Mouse (Mus musculus) adrenal gland, postnatal 25 days (tissue): Measurements from ENCODE around the gene Fgfr2. TPM values are rescaled to one million over a fixed set of nuclear protein-coding genes. Genes with fewer than 3 reads are reported as not detected.

Experiments
- DNase-seq: peaks from one replicate; pipeline ENCODE4 v3.0.0; 2021; ENCODE audit warnings: mixed read lengths
- total RNA-seq: library from RNA; stranded (reverse); gene quantifications from 2 replicates; pipeline ENCODE4 v1.2.3, GENCODE M21; 2021

The Fgfr2 gene
- total RNA-seq, 1 experiment from 2014 or later, result 186 TPM

- DNase-seq, result no peak
These were observed 629.5 kb downstream of the Fgfr2 start for GRCm38 (mm10) chr7:132493632-132494031.

- no peak for DNase-seq
These were observed 631.2 kb downstream of the Fgfr2 start for GRCm38 (mm10) chr7:132491902-132492301.

GRCm38 (mm10) chr7:132487361-132487760 lies 635.8 kb downstream of the Fgfr2 start:
- no peak for DNase-seq

DNA sequence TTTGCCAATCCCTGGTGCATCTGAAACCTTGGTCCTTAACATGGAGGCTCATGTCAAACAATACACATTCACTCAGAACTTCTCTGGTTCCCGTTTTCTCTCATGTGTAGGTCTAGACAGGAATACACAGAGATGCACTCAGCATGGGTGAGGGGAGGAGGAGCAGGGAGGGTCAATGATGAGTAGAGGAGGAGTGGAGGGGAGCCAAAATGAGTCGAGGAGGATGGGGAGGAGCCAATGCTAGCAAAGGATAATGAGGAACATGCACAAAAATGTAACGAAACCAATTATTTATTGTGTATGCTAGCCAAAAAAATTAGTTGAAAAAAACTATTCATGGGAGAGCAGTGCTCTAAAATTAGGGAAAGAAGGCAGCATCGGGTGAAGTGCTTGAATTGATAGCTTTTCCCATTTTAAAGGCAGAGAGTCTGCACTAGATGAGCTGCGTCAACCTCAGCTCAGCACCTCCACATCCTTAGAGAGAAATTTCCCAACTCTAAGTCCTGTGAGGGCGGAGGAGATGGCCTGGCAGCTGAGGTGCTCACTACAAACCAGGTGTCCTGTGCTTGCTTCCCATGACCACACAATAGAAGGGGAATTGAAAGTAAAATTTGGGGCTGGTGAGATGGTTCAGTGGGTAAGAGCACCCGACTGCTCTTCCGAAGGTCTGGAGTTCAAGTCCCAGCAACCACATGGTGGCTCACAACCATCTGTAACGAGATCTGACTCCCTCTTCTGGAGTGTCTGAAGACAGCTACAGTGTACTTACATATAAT lies 636.6 kb downstream of the Fgfr2 start:
- no peak for DNase-seq

- DNase-seq, result no peak
These were observed 638.7 kb downstream of the Fgfr2 start for GRCm38 (mm10) chr7:132484424-132484823.

- no peak for DNase-seq
These were observed 642.3 kb downstream of the Fgfr2 start for GRCm38 (mm10) chr7:132480696-132481306.

GRCm38 (mm10) chr7:132478295-132478809 lies 644.8 kb downstream of the Fgfr2 start:
- no peak for DNase-seq

- no peak for DNase-seq
These were observed 645.4 kb downstream of the Fgfr2 start for GRCm38 (mm10) chr7:132477753-132478152.

DNA sequence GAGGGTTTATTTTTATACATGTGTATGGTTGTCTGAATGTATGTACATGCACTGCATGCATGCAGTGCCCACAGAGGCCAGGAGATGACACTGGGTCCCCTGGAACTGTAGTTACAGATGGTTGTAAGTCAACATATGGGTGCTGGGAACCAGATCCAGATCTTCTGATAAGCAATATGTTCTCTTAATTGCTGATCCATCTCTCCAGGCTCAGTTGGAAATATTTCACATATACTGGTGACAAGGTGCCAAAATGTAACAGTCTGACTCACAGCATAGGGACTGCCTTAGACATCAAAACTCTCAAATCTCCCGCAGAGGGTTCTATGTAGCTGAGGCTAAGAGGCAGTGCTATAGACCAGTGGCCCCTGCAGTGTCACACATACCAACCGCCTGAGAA lies 646.7 kb downstream of the Fgfr2 start:
- no peak for DNase-seq

GRCm38 (mm10) chr7:132475069-132475468 lies 648.1 kb downstream of the Fgfr2 start:
- peak; percentile 64 for DNase-seq

- DNase-seq, result peak; percentile 39
These were observed 651.8 kb downstream of the Fgfr2 start for GRCm38 (mm10) chr7:132471327-132471726.

DNA sequence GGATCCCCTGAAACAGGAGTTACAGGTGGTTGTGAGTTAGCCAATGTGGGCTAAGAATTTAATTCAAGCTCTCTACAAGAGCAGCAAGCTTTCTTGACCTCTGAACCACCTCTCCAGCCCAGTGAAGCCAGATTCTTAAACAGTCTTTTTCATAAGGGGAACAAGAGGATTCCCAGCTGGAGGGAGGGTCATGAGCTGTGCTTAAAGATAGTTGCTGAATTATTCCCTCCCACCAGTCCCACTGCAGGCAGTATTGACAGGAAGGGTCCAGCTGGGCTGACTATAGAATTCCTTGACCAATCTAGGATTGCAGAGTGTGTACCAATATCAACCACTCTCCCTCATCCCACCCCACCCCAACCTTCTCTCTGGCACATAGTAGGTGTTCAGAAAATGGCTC lies 654.8 kb downstream of the Fgfr2 start:
- no peak for DNase-seq

DNA sequence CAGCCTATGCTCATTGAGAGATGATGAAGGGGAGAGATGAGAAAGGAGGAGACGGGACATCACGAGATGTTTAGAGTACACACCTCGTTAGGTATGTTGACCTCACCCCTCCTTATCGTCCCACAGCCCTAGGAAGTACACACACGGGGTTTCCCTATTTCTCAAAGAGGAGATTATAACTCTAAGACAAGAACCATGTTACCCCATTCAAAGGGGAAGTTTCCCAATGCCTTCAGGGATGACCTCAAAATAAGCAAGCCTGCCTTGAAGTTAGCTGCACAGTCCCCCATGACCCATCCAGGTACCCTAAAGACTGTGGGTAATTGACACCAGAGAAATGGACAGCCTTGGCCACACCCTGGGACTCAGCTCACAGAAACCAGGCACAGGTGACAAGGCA lies 657.3 kb downstream of the Fgfr2 start:
- DNase-seq, result no peak

DNA sequence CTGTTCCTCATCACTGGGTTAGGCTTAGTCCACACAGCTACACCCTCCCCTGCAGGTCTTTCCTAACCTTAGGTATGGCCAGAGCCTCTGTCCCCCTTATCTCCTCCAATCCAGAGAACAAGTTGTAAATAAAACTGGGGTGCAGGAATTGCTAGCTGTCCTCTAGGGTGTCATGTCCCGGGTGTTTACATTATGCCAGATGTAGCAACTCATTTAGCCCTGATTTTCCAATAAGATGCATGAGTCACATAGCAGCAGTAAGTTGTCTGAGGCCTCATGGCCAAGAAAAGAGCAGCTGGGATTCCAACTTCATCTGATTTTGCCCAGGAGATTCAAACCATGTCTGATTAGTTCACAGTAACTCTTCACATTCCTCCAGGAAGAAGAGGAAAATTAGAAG lies 658.3 kb downstream of the Fgfr2 start:
- DNase-seq, result no peak

DNA sequence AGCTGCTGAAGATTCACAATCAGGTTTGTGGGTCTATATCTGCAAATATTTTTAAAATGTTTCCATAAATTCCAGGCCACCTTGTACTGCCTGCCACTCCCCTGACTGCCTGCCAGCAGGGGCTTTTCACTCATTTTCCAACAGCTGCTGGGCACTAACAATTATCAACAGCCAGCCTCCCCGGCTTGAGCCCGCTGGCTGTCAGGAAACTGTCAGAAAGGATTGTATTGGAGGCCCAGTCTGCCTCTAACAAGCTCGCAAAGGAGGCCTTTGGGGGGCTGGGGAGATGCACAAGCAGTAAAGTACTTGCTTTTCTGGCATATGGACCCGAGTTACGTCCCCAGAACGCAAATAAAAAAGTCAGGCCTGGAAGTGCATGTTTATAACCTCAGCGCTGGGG lies 664.7 kb downstream of the Fgfr2 start:
- DNase-seq, result no peak

DNA sequence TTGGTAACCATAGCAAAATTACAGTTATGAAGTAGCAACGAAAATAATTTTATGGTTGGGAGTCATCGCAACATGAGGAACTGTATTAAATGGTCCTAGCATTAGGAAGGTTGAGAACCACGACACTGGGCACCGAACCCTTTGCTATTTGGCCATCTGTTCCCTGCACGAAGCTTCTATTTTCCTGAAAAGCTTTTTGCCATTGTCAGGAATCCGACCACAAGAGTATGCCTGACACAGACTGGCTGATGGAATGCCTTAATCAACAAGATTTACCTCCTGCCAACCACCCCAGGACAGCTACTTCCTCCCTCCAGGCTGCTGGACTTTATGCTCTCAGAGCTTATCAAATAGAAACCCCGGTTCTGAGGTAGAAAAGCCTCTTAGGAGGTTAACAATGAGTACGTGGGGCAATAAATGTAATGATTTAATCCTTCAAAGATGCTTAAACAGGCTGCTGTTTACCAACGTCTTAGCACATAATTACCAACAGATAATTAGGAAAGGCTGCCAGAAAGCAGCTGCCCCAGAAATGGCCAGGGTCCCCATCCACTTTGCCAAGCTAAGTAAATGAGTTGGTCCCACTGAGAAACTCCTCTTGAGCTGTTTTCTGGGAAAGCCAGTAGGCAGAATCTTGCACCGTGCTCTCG lies 668.0 kb downstream of the Fgfr2 start:
- no peak for DNase-seq

- DNase-seq, result no peak
These were observed 673.0 kb downstream of the Fgfr2 start for GRCm38 (mm10) chr7:132449891-132450735.

DNA sequence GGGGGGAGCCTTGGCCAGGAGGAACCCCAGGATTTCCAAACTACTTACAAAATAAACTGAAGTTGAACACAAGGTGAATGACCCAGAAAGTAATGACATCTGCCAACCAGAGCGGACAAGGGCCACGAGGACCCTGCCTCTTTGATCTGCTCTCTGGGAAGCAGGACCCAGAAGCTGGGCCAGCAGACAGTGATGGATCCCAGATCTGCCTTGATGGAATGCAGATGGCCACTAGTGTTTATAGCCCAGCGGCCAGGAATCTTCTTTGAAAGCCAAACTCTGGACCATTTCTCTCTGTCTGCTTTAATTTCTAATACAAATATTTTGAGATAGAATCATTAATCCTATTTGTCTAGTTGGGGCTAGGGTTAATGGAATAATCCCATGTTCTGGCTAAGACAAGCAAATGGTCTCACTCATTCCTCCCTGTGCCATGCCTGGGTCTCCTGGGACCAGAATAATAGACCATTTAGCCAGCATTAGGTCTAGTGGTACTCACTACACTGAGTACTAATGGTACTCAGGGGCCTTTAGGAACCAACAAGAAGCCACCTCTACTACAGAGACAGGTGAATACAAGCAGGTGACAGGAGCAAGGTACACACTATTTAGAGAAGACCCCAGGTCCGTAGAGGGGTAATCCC lies 674.5 kb downstream of the Fgfr2 start:
- DNase-seq, result no peak

GRCm38 (mm10) chr7:132447558-132447957 lies 675.6 kb downstream of the Fgfr2 start:
- DNase-seq, result no peak

GRCm38 (mm10) chr7:132446841-132447240 lies 676.3 kb downstream of the Fgfr2 start:
- no peak for DNase-seq

GRCm38 (mm10) chr7:132444221-132444620 lies 678.9 kb downstream of the Fgfr2 start:
- DNase-seq, result no peak

GRCm38 (mm10) chr7:132443769-132444168 lies 679.4 kb downstream of the Fgfr2 start:
- no peak for DNase-seq
